Mouse (Mus musculus) B cell, adult (primary cell): ENCODE measurements around the gene Scgb1a1. TPM values are rescaled to one million over a fixed set of nuclear protein-coding genes. Genes with fewer than 3 reads are reported as not detected.

Experiments
- total RNA-seq: library from RNA; stranded (reverse); gene quantifications from 4 replicates; pipeline ENCODE4 v1.2.4, GENCODE M21; 2023; ENCODE audit not compliant: inconsistent age

Gene Scgb1a1
- not detected in 4 replicates for total RNA-seq

DNA sequence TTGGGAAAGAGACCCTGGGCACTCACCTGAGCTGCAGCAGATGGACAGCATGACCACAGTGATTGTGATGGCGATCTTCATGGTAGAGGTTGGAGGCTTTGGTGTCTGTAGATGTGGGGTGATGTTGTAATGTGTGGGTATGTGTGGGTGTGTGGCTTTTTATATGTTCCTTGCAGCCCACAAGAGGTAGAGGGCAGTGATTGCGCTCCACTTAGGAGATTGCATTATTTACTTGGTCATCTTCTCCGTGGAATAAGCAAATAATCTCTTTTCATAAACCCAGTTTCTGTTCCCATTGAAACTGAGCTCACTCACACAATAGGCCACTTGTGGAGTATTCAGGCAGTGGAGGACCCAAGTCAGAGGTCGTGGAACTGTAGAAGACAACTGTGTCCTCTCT lies at the start of gene Scgb1a1:
TSS of gene Scgb1a1 (minus strand) at position 138 of the 400 bp plus-strand sequence.

DNA sequence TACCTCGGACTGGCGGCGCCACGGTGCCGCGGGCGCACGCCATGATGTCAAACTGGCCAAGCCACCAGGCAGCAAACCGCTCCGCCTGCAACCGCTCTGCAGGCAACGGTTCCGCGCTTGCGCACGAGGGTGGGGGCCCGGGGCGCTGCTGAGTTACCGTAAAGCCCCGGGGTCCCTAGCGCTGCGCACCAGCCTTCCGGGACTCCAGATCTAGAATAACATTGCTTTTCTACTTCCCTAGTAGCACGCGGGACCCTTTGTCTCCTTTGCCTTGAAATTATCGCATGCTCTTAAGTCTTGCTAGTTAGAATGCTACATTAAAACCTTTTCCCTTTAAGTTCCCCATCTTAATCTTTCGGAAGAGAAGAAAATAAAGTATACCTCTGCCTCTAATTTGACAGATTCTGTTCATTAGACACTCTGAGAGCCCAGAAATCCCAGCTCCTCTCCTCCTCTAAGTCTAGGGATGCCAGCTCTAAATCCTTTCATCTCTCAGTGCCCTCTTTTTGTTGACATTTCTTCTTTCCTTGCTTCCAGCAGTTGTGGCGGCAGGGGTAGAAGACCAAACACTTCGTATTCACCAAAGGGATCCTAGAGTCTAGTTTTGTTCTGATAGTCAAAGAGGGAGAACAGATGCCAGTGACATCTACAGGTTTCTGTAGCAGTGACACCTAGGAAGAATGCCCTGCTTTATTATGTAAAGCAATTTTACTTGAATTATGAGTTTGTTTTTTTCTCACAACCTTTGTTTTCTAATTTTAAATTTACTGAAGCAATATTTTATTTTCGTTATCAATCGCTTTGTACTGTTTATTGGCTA lies 48.0 kb upstream of the Scgb1a1 start, which contains the start of gene Asrgl1:
TSS of gene Asrgl1 (minus strand) at position 125 of the 820 bp plus-strand sequence.

Other genes with a start within 250 kb of the Scgb1a1 start
- gene Gng3, start 248.8 kb downstream of the Scgb1a1 start, total RNA-seq: not detected in 4 replicates
- 0.54 to 0.93 TPM (median 0.74 TPM) in 4 replicates for gene Lrrn4cl, start 237.2 kb downstream of the Scgb1a1 start, total RNA-seq
- gene Ubxn1, start 216.5 kb downstream of the Scgb1a1 start, total RNA-seq: 131 to 153 TPM (median 146 TPM) in 4 replicates
- 20.4 to 22.0 TPM (median 20.8 TPM) in 4 replicates for gene Uqcc3, start 207.0 kb downstream of the Scgb1a1 start, total RNA-seq
- gene Lbhd1, start 204.2 kb downstream of the Scgb1a1 start, total RNA-seq: 5.8 to 25.1 TPM (median 14.5 TPM) in 4 replicates
- not detected in 4 replicates for gene Gm49403, start 204.0 kb downstream of the Scgb1a1 start, total RNA-seq
- gene 1810009A15Rik, start 199.1 kb downstream of the Scgb1a1 start, total RNA-seq: 37.3 to 46.2 TPM (median 41.3 TPM) in 4 replicates
- gene Gm49416, start 199.0 kb downstream of the Scgb1a1 start, total RNA-seq: 3.4 to 6.4 TPM in 2 of 4 replicates, not detected in the others
- gene Ints5, start 195.0 kb downstream of the Scgb1a1 start, total RNA-seq: 17.3 to 21.1 TPM (median 20.2 TPM) in 4 replicates
- 154 to 162 TPM (median 156 TPM) in 4 replicates for gene Ganab, start 189.9 kb downstream of the Scgb1a1 start, total RNA-seq
- gene B3gat3, start 167.6 kb downstream of the Scgb1a1 start, total RNA-seq: 64.7 to 70.7 TPM (median 65.6 TPM) in 4 replicates
- 3.7 to 4.9 TPM (median 4.3 TPM) in 4 replicates for gene Rom1, start 158.6 kb downstream of the Scgb1a1 start, total RNA-seq
- 81.6 to 99.9 TPM (median 83.4 TPM) in 4 replicates for gene Eml3, start 158.4 kb downstream of the Scgb1a1 start, total RNA-seq
- gene Mta2, start 146.1 kb downstream of the Scgb1a1 start, total RNA-seq: 194 to 213 TPM (median 202 TPM) in 4 replicates
- 41.4 to 46.3 TPM (median 43.1 TPM) in 4 replicates for gene Tut1, start 134.1 kb downstream of the Scgb1a1 start, total RNA-seq
- 498 to 534 TPM (median 511 TPM) in 4 replicates for gene Eef1g, start 120.9 kb downstream of the Scgb1a1 start, total RNA-seq
- gene Ahnak, start 98.7 kb downstream of the Scgb1a1 start, total RNA-seq: 110 to 155 TPM (median 141 TPM) in 4 replicates
- 22.6 to 36.7 TPM (median 30.9 TPM) in 4 replicates for gene Asrgl1, start 47.7 kb upstream of the Scgb1a1 start, total RNA-seq